13 mouse cellular contexts compared by ENCODE assay signal in genomic region chr16:13611399-13611798, GRCm38 (mm10). TPM values are rescaled to one million over a fixed set of nuclear protein-coding genes. Genes with fewer than 3 reads are reported as not detected.
A peak's percentile ranks its signal among the peaks of the same experiment; 100 is the strongest.
DNase-seq lines count a peak whose midpoint lies in the region; ATAC-seq lines count a peak whose summit lies in the region.
"Had no signal": no experiment of that assay in that cellular context is flagged by ENCODE, and none has a peak within 500 bp of the region (broad histone marks: within the 10 kb centered on the region; RNA-seq: fewer than 3 reads in every experiment).

No protein-coding gene starts in this region.

- no peak overlapping the region for H3K9ac ChIP-seq in embryonic facial prominence, embryonic 14.5 days (ENCODE audit: low read depth, low read length)
- H3K9ac ChIP-seq: embryonic facial prominence, embryonic 15.5 days; hindbrain, embryonic 13.5 days had no signal

- H3K4me1 ChIP-seq in embryonic facial prominence, embryonic 14.5 days (ENCODE audit: control insufficient read depth, insufficient read depth, low read length): 0 out of 2 replicates have a peak, but pooled peaks cover 3% of the 10 kb centered on the region
- H3K4me1 ChIP-seq in embryonic facial prominence, embryonic 10.5 days: no peaks in the 10 kb centered on the region
- H3K4me1 ChIP-seq: embryonic facial prominence, embryonic 15.5 days; hindbrain, embryonic 13.5 days had no signal

- H3K36me3 ChIP-seq in embryonic facial prominence, embryonic 14.5 days (ENCODE audit: control insufficient read depth, insufficient read depth, low read length): 0 out of 2 replicates have a peak, but pooled peaks cover 8% of the 10 kb centered on the region
- peaks cover 23% of the 10 kb centered on the region for H3K36me3 ChIP-seq in embryonic facial prominence, embryonic 10.5 days (replicated peaks)

- no peak overlapping the region for H3K4me2 ChIP-seq in embryonic facial prominence, embryonic 14.5 days (ENCODE audit: low read depth, low read length)
- H3K4me2 ChIP-seq: embryonic facial prominence, embryonic 15.5 days; hindbrain, embryonic 13.5 days had no signal

- no peak overlapping the region for H3K4me3 ChIP-seq in embryonic facial prominence, embryonic 14.5 days (ENCODE audit: low read depth, low read length)
- no peak overlapping the region for H3K4me3 ChIP-seq in embryonic facial prominence, embryonic 10.5 days
- H3K4me3 ChIP-seq: embryonic facial prominence, embryonic 15.5 days; hindbrain, embryonic 13.5 days had no signal

- DNase-seq in embryonic facial prominence, embryonic 14.5 days (ENCODE audit: low spot score): peak; percentile 24
- no peak for DNase-seq in embryonic facial prominence, embryonic 10.5 days (ENCODE audit: low spot score)
- peak; percentile 27 for DNase-seq in gastrocnemius, postnatal 10 days
- peak; percentile 32 to 37 for DNase-seq in kidney, adult 8-10 months
- peak; percentile 24 to 56 for DNase-seq in lung, postnatal 4 days
- DNase-seq in embryo, embryonic 9.5 days (ENCODE audit: extremely low spot score): no peak
- no peak for DNase-seq in spleen, postnatal 10 days (ENCODE audit: low spot score in 2 of 2)
- no peak for DNase-seq in c-Kit-positive CD71-positive TER-119-positive erythroid progenitor cells, embryonic 14.5 days (ENCODE audit: low spot score)
- DNase-seq: B cell, adult 2 months; cerebellum, adult 11 months; retina, postnatal 1 day had no signal

- H3K9me3 ChIP-seq in embryonic facial prominence, embryonic 14.5 days (ENCODE audit: control insufficient read depth, low read length): no peaks in the 10 kb centered on the region
- no peaks in the 10 kb centered on the region for H3K9me3 ChIP-seq in embryonic facial prominence, embryonic 10.5 days
- H3K9me3 ChIP-seq: embryonic facial prominence, embryonic 15.5 days; hindbrain, embryonic 13.5 days had no signal

- H3K27ac ChIP-seq in embryonic facial prominence, embryonic 14.5 days (replicated peaks; ENCODE audit: low read depth, low read length): no peak overlapping the region
- H3K27ac ChIP-seq in embryonic facial prominence, embryonic 10.5 days (replicated peaks): no peak overlapping the region
- H3K27ac ChIP-seq: embryonic facial prominence, embryonic 15.5 days; hindbrain, embryonic 13.5 days had no signal

- ATAC-seq in embryonic facial prominence, embryonic 14.5 days (ENCODE audit: low read depth): 0 out of 2 replicates have a peak, but pooled peaks have one; percentile 53

- H3K27me3 ChIP-seq in embryonic facial prominence, embryonic 14.5 days (replicated peaks; ENCODE audit: control insufficient read depth, insufficient read depth, low read length): no peaks in the 10 kb centered on the region
- no peaks in the 10 kb centered on the region for H3K27me3 ChIP-seq in embryonic facial prominence, embryonic 10.5 days (replicated peaks; ENCODE audit: low read depth, poor library complexity, severe bottlenecking)
- H3K27me3 ChIP-seq: embryonic facial prominence, embryonic 15.5 days; hindbrain, embryonic 13.5 days had no signal

RNA-seq across cellular contexts. Expression of gene Parn, which starts 56.6 kb away (rescaled TPM):
- 32.1 and 41.3 TPM in 2 replicates for polyA plus RNA-seq in embryonic facial prominence, embryonic 14.5 days (2014; fragmentation: Nextera tagmentation; extraction: Ambion mirVana)
- 45.3 and 47.0 TPM in 2 replicates for polyA plus RNA-seq in embryonic facial prominence, embryonic 10.5 days (2016; fragmentation: Nextera tagmentation; extraction: Ambion mirVana)
- 10 to 100 TPM; 12.5 to 14.7 TPM for total RNA-seq in gastrocnemius, postnatal 10 days (2021)

Comparison
In these comparisons a context has a peak if more than half of its experiments do, and no peak if none do; other contexts are left out.
1. DNase-seq: peak in embryonic facial prominence, embryonic 14.5 days (single experiment), gastrocnemius, postnatal 10 days (single experiment), kidney, adult 8-10 months (2 of 2) and lung, postnatal 4 days (2 of 2); none in embryonic facial prominence, embryonic 10.5 days (single experiment), embryo, embryonic 9.5 days (single experiment), spleen, postnatal 10 days (0 of 2) and c-Kit-positive CD71-positive TER-119-positive erythroid progenitor cells, embryonic 14.5 days (single experiment).